Mouse (Mus musculus) lung, postnatal 0 days (tissue): ENCODE data around the gene Chia1.
"Not testable (repeated sequence)": the region's sequence is repeated elsewhere in the genome, so short reads cannot be mapped to it uniquely, and the experiment has no call there.

ENCODE experiments used
- CTCF ChIP-seq: IDR thresholded peaks from 2 replicates; pipeline ENCODE4 v1.5.1; 2016; ENCODE audit warnings: antibody characterized with exemption, mild to moderate bottlenecking
- EP300 ChIP-seq: IDR thresholded peaks from 2 replicates; pipeline ENCODE4 v1.6.1; 2016; ENCODE audit warnings: antibody characterized with exemption, mild to moderate bottlenecking, control low read depth

- not testable (repeated sequence) for TF ChIP-seq CTCF, EP300
Observed at GRCm38 (mm10) chr3:106067707-106068106, 45.3 kb upstream of the Chia1 start.
